Mouse (Mus musculus): ENCODE data around the gene Tspan18. TPM values are rescaled to one million over a fixed set of nuclear protein-coding genes. Genes with fewer than 3 reads are reported as not detected.

Gene Tspan18
- total RNA-seq, 2 experiments from 2014 or later: 40.8 to 43.2 TPM

- DNase-seq: no peak
Observed at GRCm38 (mm10) chr2:93339373-93340106, 5.2 kb upstream of the Tspan18 start.

GRCm38 (mm10) chr2:93335996-93336395 lies 1.7 kb upstream of the Tspan18 start:
- no peak for DNase-seq

- peak; percentile 84 to 86 for DNase-seq
Observed at GRCm38 (mm10) chr2:93333241-93333816, 976 bp downstream of the Tspan18 start.

- no peak for DNase-seq
Observed at GRCm38 (mm10) chr2:93332277-93332676, 2.0 kb downstream of the Tspan18 start.

GRCm38 (mm10) chr2:93331121-93331520 lies 3.2 kb downstream of the Tspan18 start:
- peak in 1 of 2 experiments; percentile 62 for DNase-seq

- DNase-seq: no peak
Observed at GRCm38 (mm10) chr2:93329120-93329519, 5.2 kb downstream of the Tspan18 start.

- peak; percentile 56 to 70 for DNase-seq
Observed at GRCm38 (mm10) chr2:93327915-93328555, 6.3 kb downstream of the Tspan18 start.

- DNase-seq: no peak
Observed at GRCm38 (mm10) chr2:93324681-93325080, 9.6 kb downstream of the Tspan18 start.

- no peak for DNase-seq
Observed at GRCm38 (mm10) chr2:93321946-93322345, 12.4 kb downstream of the Tspan18 start.

GRCm38 (mm10) chr2:93320267-93320666 lies 14.0 kb downstream of the Tspan18 start:
- no peak for DNase-seq

GRCm38 (mm10) chr2:93319598-93319997 lies 14.7 kb downstream of the Tspan18 start:
- no peak for DNase-seq

GRCm38 (mm10) chr2:93318781-93319349 lies 15.4 kb downstream of the Tspan18 start:
- peak in 1 of 2 experiments; percentile 45 for DNase-seq

- DNase-seq: no peak
Observed at GRCm38 (mm10) chr2:93313768-93314632, 20.3 kb downstream of the Tspan18 start.

GRCm38 (mm10) chr2:93312458-93312857 lies 21.8 kb downstream of the Tspan18 start:
- no peak for DNase-seq

- DNase-seq: no peak
Observed at GRCm38 (mm10) chr2:93309724-93310413, 24.4 kb downstream of the Tspan18 start.

GRCm38 (mm10) chr2:93306898-93307297 lies 27.4 kb downstream of the Tspan18 start:
- DNase-seq: no peak

GRCm38 (mm10) chr2:93304273-93304634 lies 30.1 kb downstream of the Tspan18 start:
- DNase-seq: no peak

- DNase-seq: no peak
Observed at GRCm38 (mm10) chr2:93303585-93304272, 30.6 kb downstream of the Tspan18 start.

- no peak for DNase-seq
Observed at GRCm38 (mm10) chr2:93303260-93303584, 31.1 kb downstream of the Tspan18 start.

GRCm38 (mm10) chr2:93297656-93298055 lies 36.6 kb downstream of the Tspan18 start:
- no peak for DNase-seq

Measured in layer of hippocampus, postnatal 36 days (tissue).